Mouse (Mus musculus): ENCODE measurements around the gene Cd6.

DNA sequence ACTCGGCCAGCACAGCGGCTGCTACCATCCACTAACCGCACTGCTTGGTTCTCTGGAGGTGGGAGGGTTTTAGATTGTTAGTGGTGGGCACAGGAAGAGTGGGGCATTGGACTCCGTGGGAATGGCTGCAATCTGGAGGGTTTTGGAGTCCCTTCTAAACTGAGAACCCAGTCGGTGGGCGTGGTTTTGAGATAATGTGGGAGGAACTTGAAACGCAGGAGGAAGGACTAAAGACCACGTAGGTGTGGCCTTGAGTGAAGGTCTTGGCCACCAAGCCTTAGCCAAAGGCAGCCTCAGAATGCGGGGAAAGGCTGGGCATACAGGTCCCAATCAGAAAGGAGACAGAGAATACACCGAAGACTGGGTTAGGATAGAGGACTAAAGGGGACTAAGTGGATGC is 31.3 kb downstream of the Cd6 start:
- TF ChIP-seq CHD1 (IDR thresholded peaks at IDR 0.05; ENCODE audit: low read depth, low read length) (no peak), JUND (IDR thresholded peaks at IDR 0.05; ENCODE audit: low read depth, low read length) (no peak), MAZ (IDR thresholded peaks at IDR 0.05; ENCODE audit: low read depth, low read length) (no peak), CTCF (IDR thresholded peaks at IDR 0.05 in 2 of 3, conservative IDR thresholded peaks at IDR 0.05 in 1 of 3; ENCODE audit: control insufficient read depth in 1 of 3, insufficient read depth in 1 of 3, low read depth in 2 of 3, low read length in 3 of 3, poor library complexity in 1 of 3, severe bottlenecking in 1 of 3) (no peak), ELF1 (IDR thresholded peaks at IDR 0.05; ENCODE audit: low read depth, low read length) (no peak), E2F4 (IDR thresholded peaks at IDR 0.05; ENCODE audit: borderline replicate concordance, low read depth, low read length) (no peak), UBTF (IDR thresholded peaks at IDR 0.05; ENCODE audit: borderline replicate concordance, insufficient read depth, low read depth, low read length) (no peak), POLR2A (IDR thresholded peaks at IDR 0.05; ENCODE audit: control insufficient read depth in 1 of 2, insufficient read depth in 1 of 2, low read depth in 1 of 2, low read length in 2 of 2, poor library complexity in 1 of 2) (no peak), ZMIZ1 (IDR thresholded peaks at IDR 0.05; ENCODE audit: low read depth, low read length) (no peak), USF1 (IDR thresholded peaks at IDR 0.05; ENCODE audit: low read depth, low read length) (no peak), POLR2AphosphoS2 (IDR thresholded peaks at IDR 0.05; ENCODE audit: low read length) (no peak), HCFC1 (IDR thresholded peaks at IDR 0.05; ENCODE audit: low read depth, low read length) (no peak)
